Mouse (Mus musculus): Measurements from ENCODE around the gene Stk32c. TPM values are rescaled to one million over a fixed set of nuclear protein-coding genes. Genes with fewer than 3 reads are reported as not detected.

The Stk32c gene
- polyA plus RNA-seq, 1 experiment: 7.5 TPM

DNA sequence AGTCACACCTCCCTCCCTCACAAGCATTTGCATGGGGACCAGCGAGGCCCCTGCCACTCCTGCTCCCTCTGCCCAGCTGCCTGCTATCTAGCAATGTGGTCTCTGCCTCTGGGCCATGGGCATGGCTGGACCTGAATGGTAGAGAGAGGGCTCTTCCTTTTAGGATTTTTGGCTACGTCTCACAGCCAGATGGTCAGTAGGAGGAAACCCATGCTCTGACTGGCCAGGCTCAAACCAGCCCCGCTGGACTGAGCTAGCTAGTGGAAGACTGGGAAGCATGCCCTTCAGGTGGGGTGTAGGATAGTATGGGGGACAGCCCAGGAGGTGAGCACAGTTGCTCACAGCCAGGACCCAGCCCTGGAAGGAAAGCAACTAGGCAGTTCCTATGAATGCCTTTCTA is 111.3 kb downstream of the Stk32c start:
- Histone ChIP-seq H3K27me3 (ENCODE audit: control insufficient read depth, insufficient read depth, low read length) (no peaks in the 10 kb centered on the region), H3K27ac (ENCODE audit: insufficient read depth, low read length) (no peak overlapping the region), H3K4me3 (ENCODE audit: extremely low read depth, insufficient read depth, insufficient read length) (no peak overlapping the region), H3K4me1 (ENCODE audit: control insufficient read depth, insufficient read depth, insufficient read length) (no peaks in the 10 kb centered on the region), H3K36me3 (ENCODE audit: control insufficient read depth, insufficient read depth, low read length) (no peaks in the 10 kb centered on the region)
- no peak for TF ChIP-seq POLR2A (IDR thresholded peaks at IDR 0.05; ENCODE audit: low read depth, low read length)
- no peak for TF ChIP-seq CTCF (IDR thresholded peaks at IDR 0.05; ENCODE audit: extremely low read depth, insufficient read depth, insufficient read length, insufficient replicate concordance)
- WGBS: 79% methylated on average over 3 of the region's 3 CpGs
- DNase-seq (ENCODE audit: low read depth in 1 of 2, low spot score in 2 of 2): no peak

DNA sequence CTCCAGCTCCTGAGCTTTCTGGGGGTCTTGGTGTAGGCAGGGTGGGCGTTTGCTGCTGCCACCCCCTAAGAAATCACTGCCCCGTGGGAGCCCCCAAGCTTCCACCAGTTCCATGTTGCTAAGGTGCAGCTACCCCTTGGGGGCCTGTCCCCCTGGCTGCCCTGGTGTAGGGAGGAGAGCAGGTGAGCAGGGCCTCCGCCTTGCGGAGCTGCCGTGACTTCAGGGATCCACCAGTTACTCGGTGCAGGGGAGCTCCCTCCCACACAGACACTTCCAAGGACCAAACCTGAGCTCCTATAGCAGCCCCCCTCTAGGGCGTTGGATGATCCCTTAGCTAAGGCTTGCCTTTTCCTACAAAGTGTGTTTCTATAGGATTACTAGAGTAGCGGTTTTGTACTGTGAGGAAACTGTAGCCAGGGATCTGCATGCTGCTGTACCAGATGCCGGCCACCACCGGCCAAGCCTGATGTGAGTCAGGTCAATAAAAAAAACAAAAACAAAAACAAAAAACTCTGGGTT is 111.8 kb downstream of the Stk32c start:
- no peaks in the 10 kb centered on the region for H3K27me3 ChIP-seq (ENCODE audit: control insufficient read depth, insufficient read depth, low read length)
- 74% methylated on average over 10 of the region's 10 CpGs for WGBS
- no peak for TF ChIP-seq CTCF (IDR thresholded peaks at IDR 0.05; ENCODE audit: extremely low read depth, insufficient read depth, insufficient read length, insufficient replicate concordance)
- no peak for TF ChIP-seq POLR2A (IDR thresholded peaks at IDR 0.05; ENCODE audit: low read depth, low read length)
- no peak overlapping the region for H3K4me3 ChIP-seq (ENCODE audit: extremely low read depth, insufficient read depth, insufficient read length)
- no peak for DNase-seq (ENCODE audit: low read depth in 1 of 2, low spot score in 2 of 2)
- H3K27ac ChIP-seq (ENCODE audit: insufficient read depth, low read length): no peak overlapping the region
- no peaks in the 10 kb centered on the region for H3K36me3 ChIP-seq (ENCODE audit: control insufficient read depth, insufficient read depth, low read length)
- H3K4me1 ChIP-seq (ENCODE audit: control insufficient read depth, insufficient read depth, insufficient read length): no peaks in the 10 kb centered on the region

DNA sequence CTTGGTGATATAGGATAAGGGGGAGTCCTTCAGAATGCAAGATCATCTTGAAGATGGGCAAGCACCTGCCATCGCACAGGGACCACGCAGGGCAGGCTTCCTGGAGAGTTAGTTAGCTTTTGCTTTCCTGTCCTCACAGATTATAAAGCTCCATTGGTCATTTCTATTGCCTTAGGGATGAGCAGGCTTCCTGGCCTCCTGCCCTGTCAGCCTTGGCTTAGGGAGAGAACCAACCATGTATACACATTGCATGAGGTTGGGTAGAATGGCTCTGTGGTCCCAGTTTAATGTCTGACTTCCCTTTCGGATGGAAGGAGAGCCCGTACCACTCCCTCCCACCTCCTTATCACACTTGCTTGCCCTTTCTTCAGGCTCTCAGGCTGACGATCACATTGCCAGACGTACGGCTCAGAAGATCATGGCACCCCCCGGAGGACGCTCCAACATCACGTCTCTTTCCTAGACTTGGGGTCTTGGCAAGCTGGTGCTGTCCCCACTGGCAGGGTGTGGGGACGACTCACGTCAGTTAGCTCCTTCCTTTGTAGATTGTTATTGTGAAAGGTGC is 112.5 kb downstream of the Stk32c start:
- TF ChIP-seq POLR2A (IDR thresholded peaks at IDR 0.05; ENCODE audit: low read depth, low read length) (no peak), CTCF (IDR thresholded peaks at IDR 0.05; ENCODE audit: extremely low read depth, insufficient read depth, insufficient read length, insufficient replicate concordance) (no peak)
- WGBS: 72% methylated on average over 12 of the region's 12 CpGs
- Histone ChIP-seq H3K4me1 (ENCODE audit: control insufficient read depth, insufficient read depth, insufficient read length) (no peaks in the 10 kb centered on the region), H3K27me3 (ENCODE audit: control insufficient read depth, insufficient read depth, low read length) (no peaks in the 10 kb centered on the region), H3K4me3 (ENCODE audit: extremely low read depth, insufficient read depth, insufficient read length) (no peak overlapping the region), H3K36me3 (ENCODE audit: control insufficient read depth, insufficient read depth, low read length) (no peaks in the 10 kb centered on the region), H3K27ac (ENCODE audit: insufficient read depth, low read length) (no peak overlapping the region)
- no peak for DNase-seq (ENCODE audit: low read depth in 1 of 2, low spot score in 2 of 2)

DNA sequence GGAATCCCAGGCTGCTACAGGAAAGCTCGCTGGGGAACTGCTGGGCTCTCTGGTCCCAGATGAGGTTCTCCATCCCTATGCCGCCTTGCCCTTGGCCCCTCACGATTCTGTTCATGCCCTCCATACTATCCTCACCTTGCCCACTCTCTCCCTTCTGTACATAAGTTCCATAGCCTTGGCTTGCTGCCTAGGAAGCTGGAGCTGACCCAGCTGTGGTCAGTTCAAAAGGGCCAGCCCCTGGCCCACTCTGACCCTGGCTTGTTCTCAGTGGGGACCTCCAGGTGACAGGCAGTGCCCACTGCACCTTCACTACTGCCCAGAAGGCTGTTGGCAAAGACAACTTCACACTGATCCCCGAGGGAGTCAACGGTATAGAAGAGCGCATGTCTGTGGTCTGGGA is 116.7 kb downstream of the Stk32c start:
- 76% methylated on average over 6 of the region's 6 CpGs for WGBS
- DNase-seq (ENCODE audit: low read depth in 1 of 2, low spot score in 2 of 2): no peak
- no peaks in the 10 kb centered on the region for H3K27me3 ChIP-seq (ENCODE audit: control insufficient read depth, insufficient read depth, low read length)
- no peak overlapping the region for H3K27ac ChIP-seq (ENCODE audit: insufficient read depth, low read length)
- no peak overlapping the region for H3K4me3 ChIP-seq (ENCODE audit: extremely low read depth, insufficient read depth, insufficient read length)
- H3K4me1 ChIP-seq (ENCODE audit: control insufficient read depth, insufficient read depth, insufficient read length): no peaks in the 10 kb centered on the region
- H3K36me3 ChIP-seq (ENCODE audit: control insufficient read depth, insufficient read depth, low read length): no peaks in the 10 kb centered on the region
- TF ChIP-seq POLR2A (IDR thresholded peaks at IDR 0.05; ENCODE audit: low read depth, low read length) (no peak), CTCF (IDR thresholded peaks at IDR 0.05; ENCODE audit: extremely low read depth, insufficient read depth, insufficient read length, insufficient replicate concordance) (no peak)

DNA sequence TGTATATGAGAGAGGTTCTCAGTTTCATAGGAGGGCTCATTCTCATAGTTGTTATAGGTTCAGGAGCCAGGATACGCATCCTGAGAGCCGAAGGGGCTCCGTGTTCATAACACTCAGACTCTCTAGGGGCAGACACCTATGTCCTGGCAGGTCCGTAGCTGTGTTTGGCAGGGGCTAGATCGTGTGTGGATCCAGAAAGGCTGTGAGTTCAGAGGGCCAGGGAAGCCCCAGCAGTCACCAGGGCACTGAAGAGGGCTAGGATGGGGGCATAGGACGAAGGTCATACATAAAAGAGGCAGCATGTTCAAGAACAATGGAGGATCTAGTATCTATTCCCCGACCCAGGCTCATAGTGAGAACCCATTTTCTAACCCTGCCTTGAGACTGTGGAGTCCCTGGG is 117.8 kb downstream of the Stk32c start:
- Histone ChIP-seq H3K36me3 (ENCODE audit: control insufficient read depth, insufficient read depth, low read length) (no peaks in the 10 kb centered on the region), H3K4me3 (ENCODE audit: extremely low read depth, insufficient read depth, insufficient read length) (no peak overlapping the region), H3K27ac (ENCODE audit: insufficient read depth, low read length) (no peak overlapping the region), H3K4me1 (ENCODE audit: control insufficient read depth, insufficient read depth, insufficient read length) (no peaks in the 10 kb centered on the region), H3K27me3 (ENCODE audit: control insufficient read depth, insufficient read depth, low read length) (no peaks in the 10 kb centered on the region)
- WGBS: 82% methylated on average over 7 of the region's 7 CpGs
- TF ChIP-seq CTCF (IDR thresholded peaks at IDR 0.05; ENCODE audit: extremely low read depth, insufficient read depth, insufficient read length, insufficient replicate concordance) (no peak), POLR2A (IDR thresholded peaks at IDR 0.05; ENCODE audit: low read depth, low read length) (no peak)
- no peak for DNase-seq (ENCODE audit: low read depth in 1 of 2, low spot score in 2 of 2)

DNA sequence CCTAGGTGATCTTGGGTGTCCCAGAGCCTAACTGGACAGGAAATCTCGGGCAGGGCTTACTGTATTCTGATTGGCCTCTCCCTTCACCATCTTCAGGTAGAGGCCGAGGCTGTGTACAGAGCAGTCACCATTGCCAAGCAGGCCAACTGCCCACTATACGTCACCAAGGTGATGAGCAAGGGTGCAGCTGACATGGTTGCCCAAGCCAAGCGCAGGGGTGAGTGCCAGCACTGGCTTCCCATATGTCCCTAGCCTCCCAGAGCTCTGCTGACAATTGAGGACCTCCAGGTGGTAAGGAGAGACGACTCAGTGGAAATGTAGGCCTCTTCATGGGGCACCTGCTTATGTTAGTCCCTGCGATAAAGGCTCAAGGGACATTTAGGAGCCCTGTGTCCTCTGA is 118.3 kb downstream of the Stk32c start:
- no peak for DNase-seq (ENCODE audit: low read depth in 1 of 2, low spot score in 2 of 2)
- H3K27ac ChIP-seq (ENCODE audit: insufficient read depth, low read length): no peak overlapping the region

DNA sequence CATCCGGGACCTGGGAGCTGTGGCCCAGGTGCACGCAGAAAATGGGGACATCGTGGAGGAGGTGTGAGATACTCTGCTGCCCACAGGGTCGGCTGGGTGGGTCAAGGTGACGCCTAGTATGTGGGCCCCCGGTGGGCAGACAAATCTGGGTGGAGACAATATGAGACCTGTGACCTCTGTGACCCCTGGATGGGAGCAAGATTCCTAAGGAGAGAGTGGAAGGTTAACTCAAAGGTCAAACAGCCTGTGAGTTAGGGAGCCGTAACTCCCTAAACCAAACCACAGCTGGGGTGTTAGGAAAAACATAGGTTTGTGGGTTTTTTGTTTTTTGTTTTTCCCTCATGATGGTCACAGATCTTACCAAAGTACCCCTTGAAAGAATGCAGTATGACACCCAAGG is 119.3 kb downstream of the Stk32c start:
- no peak for DNase-seq (ENCODE audit: low read depth in 1 of 2, low spot score in 2 of 2)
- WGBS: 86% methylated on average over 7 of the region's 7 CpGs
- H3K36me3 ChIP-seq (ENCODE audit: control insufficient read depth, insufficient read depth, low read length): no peaks in the 10 kb centered on the region
- no peaks in the 10 kb centered on the region for H3K27me3 ChIP-seq (ENCODE audit: control insufficient read depth, insufficient read depth, low read length)
- H3K27ac ChIP-seq (ENCODE audit: insufficient read depth, low read length): no peak overlapping the region
- no peak for TF ChIP-seq CTCF (IDR thresholded peaks at IDR 0.05; ENCODE audit: extremely low read depth, insufficient read depth, insufficient read length, insufficient replicate concordance)
- no peak for TF ChIP-seq POLR2A (IDR thresholded peaks at IDR 0.05; ENCODE audit: low read depth, low read length)
- H3K4me3 ChIP-seq (ENCODE audit: extremely low read depth, insufficient read depth, insufficient read length): no peak overlapping the region
- H3K4me1 ChIP-seq (ENCODE audit: control insufficient read depth, insufficient read depth, insufficient read length): no peaks in the 10 kb centered on the region

More for the DNA sequence above, 118.3 kb downstream of the Stk32c start:
- WGBS: 86% methylated on average over 6 of the region's 6 CpGs
- TF ChIP-seq CTCF (IDR thresholded peaks at IDR 0.05; ENCODE audit: extremely low read depth, insufficient read depth, insufficient read length, insufficient replicate concordance) (no peak), POLR2A (IDR thresholded peaks at IDR 0.05; ENCODE audit: low read depth, low read length) (no peak)
- Histone ChIP-seq H3K4me3 (ENCODE audit: extremely low read depth, insufficient read depth, insufficient read length) (no peak overlapping the region), H3K4me1 (ENCODE audit: control insufficient read depth, insufficient read depth, insufficient read length) (no peaks in the 10 kb centered on the region), H3K27me3 (ENCODE audit: control insufficient read depth, insufficient read depth, low read length) (no peaks in the 10 kb centered on the region), H3K36me3 (ENCODE audit: control insufficient read depth, insufficient read depth, low read length) (no peaks in the 10 kb centered on the region)

Measured in spleen, adult 2 months (tissue).